Mouse (Mus musculus) small intestine, adult 2 months (tissue): Measurements from ENCODE around the gene Cryaa. TPM values are rescaled to one million over a fixed set of nuclear protein-coding genes. Genes with fewer than 3 reads are reported as not detected.
A peak's percentile ranks its signal among the peaks of the same experiment; 100 is the strongest.

Experiments
- H3K27ac ChIP-seq: fragments of 200-500 bp; 2 replicates; pipeline ENCODE4 v1.5.1; 2012; ENCODE audit warnings: low read depth, low read length, control low read depth, inconsistent platforms; ENCODE audit not compliant: insufficient read depth
- H3K27me3 ChIP-seq: fragments of 200-500 bp; 2 replicates; pipeline ENCODE4 v1.6.1; 2012; ENCODE audit warnings: mild to moderate bottlenecking, moderate library complexity, low read length, inconsistent platforms; ENCODE audit not compliant: control insufficient read depth, insufficient read depth
- H3K36me3 ChIP-seq: fragments of 200-500 bp; 2 replicates; pipeline ENCODE4 v1.6.1; 2012; ENCODE audit warnings: mild to moderate bottlenecking, low read length, control low read depth, inconsistent platforms; ENCODE audit not compliant: control insufficient read depth, insufficient read depth
- H3K4me1 ChIP-seq: fragments of 200-500 bp; 2 replicates; pipeline ENCODE4 v1.6.1; 2012; ENCODE audit warnings: low read length, inconsistent platforms, mixed read lengths; ENCODE audit not compliant: control insufficient read depth, insufficient read depth, insufficient read length
- H3K4me3 ChIP-seq: fragments of 200-500 bp; 2 replicates; pipeline ENCODE4 v1.5.1; 2012; ENCODE audit warnings: low read depth, mild to moderate bottlenecking, control low read depth, inconsistent platforms, low read length, moderate library complexity
- CTCF ChIP-seq: fragments of 200-500 bp; IDR thresholded peaks from 2 replicates; pipeline ENCODE4 v1.5.1; 2012; ENCODE audit warnings: low read depth, mild to moderate bottlenecking, control low read depth, inconsistent platforms, low read length, moderate library complexity, mixed read lengths; ENCODE audit not compliant: insufficient replicate concordance, insufficient read length; ENCODE audit errors: extremely low read depth
- POLR2A ChIP-seq: fragments of 200-500 bp; IDR thresholded peaks from 2 replicates; pipeline ENCODE4 v1.6.1; 2012; ENCODE audit warnings: low read depth, mild to moderate bottlenecking, control low read depth, inconsistent platforms, low read length, moderate library complexity
- WGBS: fragments of 180-500 bp; shearing (Covaris S2); methylation state at CpG from one replicate; pipeline ENCODE4 v1.1.7; 2018; 5-methylcytosine and 5-hydroxymethylcytosine counted together
- polyA plus RNA-seq: library from polyadenylated mRNA; depleted of rRNA; stranded (reverse); fragments of >200 nt; gene quantifications from 2 replicates; pipeline ENCODE4 v1.2.3, GENCODE M21; 2012

The Cryaa gene
- polyA plus RNA-seq, 1 experiment: not detected

DNA sequence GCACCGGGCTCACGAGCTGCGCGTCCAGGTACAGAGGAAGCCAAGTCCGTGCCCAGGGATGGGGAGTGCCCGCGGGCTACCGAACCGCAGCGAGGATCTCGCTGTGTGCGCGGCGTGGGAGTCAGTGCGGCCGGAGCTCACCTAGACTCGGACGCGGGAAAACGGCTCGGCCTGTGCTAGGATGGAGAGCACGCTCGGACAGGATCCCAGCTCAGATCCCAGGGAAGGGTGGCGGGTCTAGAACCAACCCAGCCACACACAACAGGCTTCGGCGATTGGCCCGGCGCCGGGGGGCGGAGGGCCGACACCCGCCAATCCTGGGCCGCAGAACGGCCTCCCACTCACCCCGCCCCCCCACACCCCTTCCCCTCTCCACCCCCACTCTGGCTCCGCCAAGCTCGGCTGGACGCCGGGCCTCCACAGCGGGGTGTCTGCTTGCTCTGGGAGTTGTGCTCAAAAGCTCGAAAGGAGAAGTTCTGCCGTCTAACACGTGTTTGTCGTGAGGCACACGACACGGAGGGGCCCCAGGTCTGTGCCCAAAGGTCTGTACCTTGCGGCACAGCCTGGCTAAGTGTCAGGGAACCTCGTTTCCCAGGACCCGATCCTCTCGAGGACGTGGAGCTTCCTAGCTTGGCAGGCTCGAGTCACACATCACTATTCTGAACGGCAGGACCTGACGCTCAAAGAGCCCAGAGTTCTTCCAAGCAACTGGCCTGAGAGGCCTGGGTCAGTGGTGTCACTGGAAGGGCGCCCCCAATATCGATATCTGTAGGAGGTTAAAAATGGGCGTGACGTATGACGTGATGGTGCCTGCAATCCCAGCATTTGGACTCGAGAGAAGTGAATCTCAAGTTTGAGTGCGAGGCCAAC, 40.4 kb upstream of the Cryaa start, which contains the start of gene Cbs:
TSS of gene Cbs (minus strand) at position 297 of the 870 bp plus-strand sequence.
- no peaks in the 10 kb centered on the region for H3K36me3 ChIP-seq
- H3K4me1 ChIP-seq: peaks cover 7% of the 10 kb centered on the region
- H3K27ac ChIP-seq: no peak within 1 kb of the TSS
- peaks cover 11% of the 10 kb centered on the region for H3K27me3 ChIP-seq
- no peak for TF ChIP-seq CTCF
- no peak; the same call in 1 of the 2 replicates for TF ChIP-seq POLR2A
- 2% methylated on average over 61 of the region's 61 CpGs for WGBS
- H3K4me3 ChIP-seq: peak within 1 kb of the TSS; percentile 59

- Histone ChIP-seq H3K4me1 (peaks cover 7% of the 10 kb centered on the region), H3K4me3 (no peak overlapping the region), H3K27me3 (peaks cover 11% of the 10 kb centered on the region), H3K27ac (no peak overlapping the region), H3K36me3 (no peaks in the 10 kb centered on the region)
- WGBS: 58% methylated on average over 9 of the region's 9 CpGs
- TF ChIP-seq POLR2A (no peak; the same call in 1 of the 2 replicates), CTCF (no peak)
Observed at GRCm38 (mm10) chr17:31637866-31638570, 39.6 kb upstream of the Cryaa start.

- peaks cover 7% of the 10 kb centered on the region for H3K4me1 ChIP-seq
- no peak overlapping the region for H3K4me3 ChIP-seq
- no peak overlapping the region for H3K27ac ChIP-seq
- no peaks in the 10 kb centered on the region for H3K36me3 ChIP-seq
- H3K27me3 ChIP-seq: peaks cover 11% of the 10 kb centered on the region
- 70% methylated on average over 4 of the region's 4 CpGs for WGBS
- TF ChIP-seq POLR2A (no peak), CTCF (no peak)
Observed at GRCm38 (mm10) chr17:31639651-31640050, 38.0 kb upstream of the Cryaa start.

- TF ChIP-seq CTCF (no peak), POLR2A (no peak)
- Histone ChIP-seq H3K36me3 (peaks cover 9% of the 10 kb centered on the region), H3K4me3 (no peak overlapping the region), H3K27me3 (no peaks in the 10 kb centered on the region), H3K27ac (no peak overlapping the region), H3K4me1 (peaks cover 2% of the 10 kb centered on the region)
- 53% methylated on average over 8 of the region's 8 CpGs for WGBS
Observed at GRCm38 (mm10) chr17:31642331-31642730, 35.3 kb upstream of the Cryaa start.

- Histone ChIP-seq H3K27me3 (no peaks in the 10 kb centered on the region), H3K36me3 (peaks cover 14% of the 10 kb centered on the region), H3K4me1 (no peaks in the 10 kb centered on the region), H3K4me3 (no peak overlapping the region), H3K27ac (no peak overlapping the region)
- 79% methylated on average over 4 of the region's 4 CpGs for WGBS
- TF ChIP-seq CTCF (no peak), POLR2A (no peak)
Observed at GRCm38 (mm10) chr17:31642913-31643312, 34.7 kb upstream of the Cryaa start.

- H3K27me3 ChIP-seq: no peaks in the 10 kb centered on the region
- H3K4me3 ChIP-seq: no peak overlapping the region
- H3K27ac ChIP-seq: no peak overlapping the region
- TF ChIP-seq CTCF: no peak
- TF ChIP-seq POLR2A: no peak
- 93% methylated on average over 5 of the region's 5 CpGs for WGBS
- peaks cover 47% of the 10 kb centered on the region for H3K36me3 ChIP-seq
- H3K4me1 ChIP-seq: no peaks in the 10 kb centered on the region
Observed at GRCm38 (mm10) chr17:31646199-31647002, 31.2 kb upstream of the Cryaa start.

GRCm38 (mm10) chr17:31652152-31652551, 25.5 kb upstream of the Cryaa start:
- WGBS: 86% methylated on average over 14 of the region's 14 CpGs
- Histone ChIP-seq H3K4me1 (peaks cover 7% of the 10 kb centered on the region), H3K27ac (no peak overlapping the region), H3K4me3 (no peak overlapping the region), H3K27me3 (no peaks in the 10 kb centered on the region), H3K36me3 (peaks cover 78% of the 10 kb centered on the region)
- TF ChIP-seq POLR2A (no peak), CTCF (no peak)
